8 mouse cellular contexts compared by ENCODE assay signal in the genomic region with DNA sequence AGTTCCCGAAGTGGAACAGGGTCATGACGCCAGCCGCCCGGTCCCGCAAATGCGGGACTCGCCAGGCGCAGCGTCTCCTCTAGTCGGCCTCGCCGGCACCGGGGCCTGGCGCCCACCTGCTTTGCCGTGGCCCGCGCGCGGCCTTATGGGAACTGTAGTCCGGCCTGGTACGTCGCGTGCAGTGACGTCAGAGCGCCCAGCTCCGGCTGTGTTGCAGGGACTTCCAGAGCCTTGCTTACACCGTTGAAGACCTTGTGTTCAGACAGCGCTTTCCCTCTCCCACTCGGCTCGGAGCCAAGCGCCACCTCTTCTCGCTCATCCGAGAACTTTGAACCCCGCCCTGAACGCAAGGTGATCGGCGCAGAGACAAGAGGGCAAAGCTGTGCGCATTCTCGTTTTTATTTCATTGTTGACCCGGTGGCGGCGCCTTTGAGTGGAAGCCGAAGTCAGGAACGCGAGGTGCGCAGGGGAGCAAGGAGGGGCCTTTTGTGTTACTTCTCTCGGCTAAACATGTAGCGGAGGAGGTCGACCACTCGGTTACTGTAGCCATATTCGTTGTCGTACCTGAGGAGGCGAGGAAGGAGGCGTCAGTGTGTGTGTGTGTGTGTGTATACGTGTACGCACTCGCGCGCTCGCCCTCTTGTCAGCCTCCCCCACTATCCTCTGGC. TPM values are rescaled to one million over a fixed set of nuclear protein-coding genes. Genes with fewer than 3 reads are reported as not detected.
DNase-seq lines count a peak whose midpoint lies in the region; ATAC-seq and TF ChIP-seq lines count a peak whose summit lies in the region.

A gene (minus strand): TSS at position 145 of the 668 bp plus-strand sequence.

- no peaks in the 10 kb centered on the region for H3K27me3 ChIP-seq in ES-Bruce4 (ENCODE audit: control insufficient read depth, insufficient read depth, low read length, poor library complexity, severe bottlenecking)
- no peaks in the 10 kb centered on the region for H3K27me3 ChIP-seq in forebrain, embryonic 13.5 days
- no peaks in the 10 kb centered on the region for H3K27me3 ChIP-seq in liver, postnatal 0 days (ENCODE audit: insufficient read depth, low read length)
- no peaks in the 10 kb centered on the region for H3K27me3 ChIP-seq in neural tube, embryonic 14.5 days (ENCODE audit: control insufficient read depth, insufficient read depth, low read length)

- TF ChIP-seq POLR2A in ES-Bruce4 (IDR thresholded peaks at IDR 0.05; ENCODE audit: insufficient read depth, low read length): peak; percentile 49

- peak within 1 kb of the TSS; percentile 73 for H3K4me2 ChIP-seq in forebrain, embryonic 13.5 days
- peak within 1 kb of the TSS; percentile 85 for H3K4me2 ChIP-seq in liver, postnatal 0 days (ENCODE audit: low read depth, low read length)
- peak within 1 kb of the TSS; percentile 72 for H3K4me2 ChIP-seq in neural tube, embryonic 14.5 days (ENCODE audit: low read depth, low read length)

- peak; percentile 8 for TF ChIP-seq CTCF in ES-Bruce4 (IDR thresholded peaks at IDR 0.05; ENCODE audit: low read depth, low read length)
- TF ChIP-seq CTCF in liver, postnatal 0 days (IDR thresholded peaks at IDR 0.05; ENCODE audit: low read depth): peak; percentile 66

- peak; percentile 97 for DNase-seq in heart, postnatal 10 days
- peak; percentile 97 for DNase-seq in large intestine, adult 2 months (ENCODE audit: low read depth, low spot score)
- peak; percentile 96 for DNase-seq in liver, postnatal 0 days
- DNase-seq in testis, postnatal 10 days (ENCODE audit: low spot score): peak; percentile 98

- peak within 1 kb of the TSS; percentile 83 for H3K4me3 ChIP-seq in ES-Bruce4 (ENCODE audit: low read depth, low read length)
- H3K4me3 ChIP-seq in forebrain, embryonic 13.5 days: peak within 1 kb of the TSS; percentile 64
- H3K4me3 ChIP-seq in liver, postnatal 0 days (ENCODE audit: low read depth, low read length): peak within 1 kb of the TSS; percentile 71
- peak within 1 kb of the TSS; percentile 78 for H3K4me3 ChIP-seq in neural tube, embryonic 14.5 days (ENCODE audit: low read depth, low read length)

- TF ChIP-seq EP300 in ES-Bruce4 (IDR thresholded peaks at IDR 0.05; ENCODE audit: insufficient read depth, low read depth, low read length): 0 out of 2 replicates have a peak, but pooled peaks have one; percentile 4
- TF ChIP-seq EP300 in liver, postnatal 0 days (IDR thresholded peaks at IDR 0.05; ENCODE audit: low read depth): peak; percentile 67; the same call in 1 of the 2 replicates

- no peaks in the 10 kb centered on the region for H3K36me3 ChIP-seq in ES-Bruce4 (ENCODE audit: control insufficient read depth, insufficient read depth, low read length, poor library complexity, severe bottlenecking)
- peaks cover 44% of the 10 kb centered on the region for H3K36me3 ChIP-seq in forebrain, embryonic 13.5 days (ENCODE audit: poor library complexity, severe bottlenecking)
- H3K36me3 ChIP-seq in liver, postnatal 0 days (replicated peaks; ENCODE audit: insufficient read depth, low read length): peaks cover 21% of the 10 kb centered on the region
- H3K36me3 ChIP-seq in neural tube, embryonic 14.5 days (ENCODE audit: control insufficient read depth, insufficient read depth, low read length): peaks cover 13% of the 10 kb centered on the region

- under 1% methylated on average over 60 of the region's 60 CpGs for WGBS in forebrain, embryonic 13.5 days
- under 1% methylated on average over 60 of the region's 60 CpGs for WGBS in large intestine, adult 2 months
- WGBS in liver, postnatal 0 days (ENCODE audit: insufficient replicate concordance): under 1% methylated on average over 55 of the region's 60 CpGs
- under 1% methylated on average over 60 of the region's 60 CpGs for WGBS in neural tube, embryonic 14.5 days

- H3K9ac ChIP-seq in ES-Bruce4 (ENCODE audit: low read depth, poor library complexity, severe bottlenecking): peak within 1 kb of the TSS; percentile 71
- H3K9ac ChIP-seq in forebrain, embryonic 13.5 days: peak within 1 kb of the TSS; percentile 85
- H3K9ac ChIP-seq in liver, postnatal 0 days (replicated peaks): peak within 1 kb of the TSS; percentile 75
- H3K9ac ChIP-seq in neural tube, embryonic 14.5 days (replicated peaks; ENCODE audit: low read depth, low read length): peak within 1 kb of the TSS; percentile 80

- no peaks in the 10 kb centered on the region for H3K4me1 ChIP-seq in ES-Bruce4 (ENCODE audit: control insufficient read depth, insufficient read depth, low read length)
- peaks cover 24% of the 10 kb centered on the region for H3K4me1 ChIP-seq in forebrain, embryonic 13.5 days
- peaks cover 24% of the 10 kb centered on the region; the same call in 1 of the 2 replicates for H3K4me1 ChIP-seq in liver, postnatal 0 days (ENCODE audit: insufficient read depth)
- peaks cover 21% of the 10 kb centered on the region for H3K4me1 ChIP-seq in neural tube, embryonic 14.5 days (ENCODE audit: control insufficient read depth, insufficient read depth, low read length)

- intact Hi-C loops in heart, postnatal 10 days (cut with DNase I): loop anchor here (1.0 to 5.0 kb wide), 3 partner anchors 62 to 140 kb away; a partner anchor contains a TSS

- H3K9me3 ChIP-seq in ES-Bruce4 (replicated peaks; ENCODE audit: control insufficient read depth, insufficient read depth, low read length, poor library complexity, severe bottlenecking): no peaks in the 10 kb centered on the region
- H3K9me3 ChIP-seq in forebrain, embryonic 13.5 days (replicated peaks): no peaks in the 10 kb centered on the region
- H3K9me3 ChIP-seq in liver, postnatal 0 days (ENCODE audit: low read length): no peaks in the 10 kb centered on the region
- H3K9me3 ChIP-seq in neural tube, embryonic 14.5 days (ENCODE audit: control insufficient read depth, low read length): no peaks in the 10 kb centered on the region

- H3K27ac ChIP-seq in ES-Bruce4 (ENCODE audit: insufficient read depth, low read length): peak within 1 kb of the TSS; percentile 52
- H3K27ac ChIP-seq in forebrain, embryonic 13.5 days: peak within 1 kb of the TSS; percentile 88
- H3K27ac ChIP-seq in liver, postnatal 0 days (ENCODE audit: low read depth): peak within 1 kb of the TSS; percentile 85
- H3K27ac ChIP-seq in neural tube, embryonic 14.5 days (ENCODE audit: low read depth, low read length): peak within 1 kb of the TSS; percentile 94

- peak; percentile 92 for ATAC-seq in cerebellum, adult (ENCODE audit: insufficient number of reproducible peaks, low FRiP score, low TSS enrichment)
- peak; percentile 99 for ATAC-seq in forebrain, embryonic 13.5 days
- ATAC-seq in liver, postnatal 0 days: peak; percentile 96
- peak; percentile 97 for ATAC-seq in neural tube, embryonic 14.5 days (ENCODE audit: low read depth)

RNA-seq across cellular contexts. Expression of the gene that starts here (rescaled TPM):
- 66.7 and 75.8 TPM in 2 replicates for polyA plus RNA-seq in ES-Bruce4 (2011; ENCODE audit: insufficient read depth, insufficient read length, low read depth, missing spikeins)
- polyA plus RNA-seq in forebrain, embryonic 13.5 days (2015; fragmentation: Nextera tagmentation; extraction: Ambion mirVana): 182 and 188 TPM in 2 replicates
- total RNA-seq in heart, postnatal 10 days (2021): 100 to 1,000 TPM; 229 to 244 TPM
- polyA plus RNA-seq in large intestine, adult 2 months (2012; rRNA removed): 227 and 258 TPM in 2 replicates
- polyA plus RNA-seq in liver, postnatal 0 days (2015; fragmentation: Nextera tagmentation; extraction: Ambion mirVana): 153 and 158 TPM in 2 replicates
- 286 and 323 TPM in 2 replicates for polyA plus RNA-seq in neural tube, embryonic 14.5 days (2014; fragmentation: Nextera tagmentation; extraction: Ambion mirVana)

Comparison
In these comparisons a context has a peak if more than half of its experiments do, and no peak if none do; other contexts are left out.
1. Peak in every context shown above with its lines: DNase-seq, ATAC-seq, H3K4me3 ChIP-seq and H3K27ac ChIP-seq.